Mouse (Mus musculus) forebrain, postnatal 0 days (tissue): ENCODE data around the gene Fam189a1. TPM values are rescaled to one million over a fixed set of nuclear protein-coding genes. Genes with fewer than 3 reads are reported as not detected.

ENCODE experiments used
- ATAC-seq: fragments of 200-750 bp; cut with Nextera tagmentation; 2 replicates; pipeline ENCODE4 v1.8.0; 2017; ENCODE audit warnings: mild to moderate bottlenecking, moderate library complexity
- DNase-seq: peaks from one replicate; pipeline ENCODE4 v3.0.0-alpha.2; 2015
- H3K27ac ChIP-seq: fragments of 300-500 bp; sonication (generic); 2 replicates; pipeline ENCODE4 v1.5.1; 2014; ENCODE audit warnings: low read depth, mild to moderate bottlenecking, antibody characterized with exemption, low read length, moderate library complexity, mixed read lengths
- H3K27me3 ChIP-seq: fragments of 300-500 bp; sonication (generic); 2 replicates; pipeline ENCODE4 v1.6.1; 2014; ENCODE audit warnings: mild to moderate bottlenecking, low read length, mixed read lengths; ENCODE audit not compliant: insufficient read depth
- H3K36me3 ChIP-seq: fragments of 300-500 bp; sonication (generic); 2 replicates; pipeline ENCODE4 v1.6.1; 2014; ENCODE audit warnings: mild to moderate bottlenecking, moderate library complexity; ENCODE audit not compliant: insufficient read depth
- H3K4me1 ChIP-seq: fragments of 300-500 bp; sonication (generic); 2 replicates; pipeline ENCODE4 v1.6.1; 2014; ENCODE audit warnings: antibody characterized with exemption; ENCODE audit not compliant: insufficient read depth
- H3K4me2 ChIP-seq: fragments of 300-500 bp; sonication (generic); 2 replicates; pipeline ENCODE4 v1.6.1; 2014; ENCODE audit warnings: low read depth, mild to moderate bottlenecking, moderate library complexity
- H3K4me3 ChIP-seq: fragments of 300-500 bp; sonication (generic); 2 replicates; pipeline ENCODE4 v1.5.1; 2014; ENCODE audit warnings: low read depth, low read length, mixed read lengths
- H3K9ac ChIP-seq: fragments of 300-500 bp; sonication (generic); 2 replicates; pipeline ENCODE4 v1.6.1; 2014; ENCODE audit warnings: mild to moderate bottlenecking
- H3K9me3 ChIP-seq: fragments of 300-500 bp; sonication (generic); 2 replicates; pipeline ENCODE4 v1.6.1; 2016; ENCODE audit warnings: low read length
- CTCF ChIP-seq: sonication (generic); IDR thresholded peaks from 2 replicates; pipeline ENCODE4 v1.5.1; 2016; ENCODE audit warnings: antibody characterized with exemption, control low read depth, low read depth
- WGBS: fragments of 180-500 bp; shearing (Covaris S2); extraction: QIAGEN DNeasy Blood & Tissue Kit; methylation state at CpG from one replicate; pipeline ENCODE4 v1.1.7; 2014; 5-methylcytosine and 5-hydroxymethylcytosine counted together
- polyA plus RNA-seq: library from polyadenylated mRNA; unstranded; fragments of >200 nt; fragmentation: Nextera tagmentation; extraction: Ambion mirVana; gene quantifications from 2 replicates; pipeline ENCODE4 v1.2.1, GENCODE M21; 2015
- total RNA-seq: library from RNA; depleted of rRNA; stranded (reverse); fragments of >200 nt; gene quantifications from 2 replicates; pipeline ENCODE4 v1.2.3, GENCODE M21; 2014

The Fam189a1 gene
- total and polyA plus RNA-seq, 2 experiments from 2014 or later, result 15.2 to 20.8 TPM

- WGBS, result 82% methylated on average over 6 of the region's 6 CpGs
- Histone ChIP-seq H3K4me1 (no peaks in the 10 kb centered on the region), H3K4me2 (no peak overlapping the region), H3K27me3 (no peaks in the 10 kb centered on the region), H3K4me3 (no peak overlapping the region), H3K36me3 (peaks cover 16% of the 10 kb centered on the region), H3K9me3 (no peaks in the 10 kb centered on the region), H3K9ac (no peak overlapping the region), H3K27ac (no peak overlapping the region)
- no peak for DNase-seq
- no peak for TF ChIP-seq CTCF
- ATAC-seq, result no peak
Measured at GRCm38 (mm10) chr7:64753678-64754077, 402.7 kb downstream of the Fam189a1 start.

GRCm38 (mm10) chr7:64752133-64752532 is 404.2 kb downstream of the Fam189a1 start:
- Histone ChIP-seq H3K4me2 (no peak overlapping the region), H3K27ac (no peak overlapping the region), H3K36me3 (peaks cover 27% of the 10 kb centered on the region), H3K4me1 (no peaks in the 10 kb centered on the region), H3K9ac (no peak overlapping the region), H3K27me3 (no peaks in the 10 kb centered on the region), H3K9me3 (no peaks in the 10 kb centered on the region), H3K4me3 (no peak overlapping the region)
- ATAC-seq (no peak), DNase-seq (no peak)
- 96% methylated on average over 7 of the region's 7 CpGs for WGBS
- no peak for TF ChIP-seq CTCF

- no peak overlapping the region for H3K4me3 ChIP-seq
- peak; percentile 89 for ATAC-seq
- H3K27ac ChIP-seq, result no peak overlapping the region
- peak; percentile 96 for TF ChIP-seq CTCF
- no peak overlapping the region for H3K9ac ChIP-seq
- peak; percentile 87 for DNase-seq
- whole genome bisulfite sequencing, result 22% methylated on average over 5 of the region's 5 CpGs
- no peaks in the 10 kb centered on the region for H3K9me3 ChIP-seq
- H3K27me3 ChIP-seq, result no peaks in the 10 kb centered on the region
- H3K4me1 ChIP-seq, result no peaks in the 10 kb centered on the region
- H3K36me3 ChIP-seq, result peaks cover 27% of the 10 kb centered on the region
- H3K4me2 ChIP-seq, result no peak overlapping the region
Measured at GRCm38 (mm10) chr7:64751465-64751864, 404.9 kb downstream of the Fam189a1 start.

- H3K9ac ChIP-seq, result no peak overlapping the region
- no peak for DNase-seq
- H3K9me3 ChIP-seq, result no peaks in the 10 kb centered on the region
- WGBS, result 92% methylated on average over 7 of the region's 7 CpGs
- H3K4me3 ChIP-seq, result no peak overlapping the region
- H3K27me3 ChIP-seq, result no peaks in the 10 kb centered on the region
- H3K36me3 ChIP-seq, result peaks cover 49% of the 10 kb centered on the region
- no peak for ATAC-seq
- TF ChIP-seq CTCF, result no peak
- H3K4me2 ChIP-seq, result no peak overlapping the region
- no peak overlapping the region for H3K27ac ChIP-seq
- no peaks in the 10 kb centered on the region for H3K4me1 ChIP-seq
Measured at GRCm38 (mm10) chr7:64743610-64744009, 412.8 kb downstream of the Fam189a1 start.

- Histone ChIP-seq H3K4me1 (no peaks in the 10 kb centered on the region), H3K36me3 (peaks cover 45% of the 10 kb centered on the region), H3K9me3 (no peaks in the 10 kb centered on the region), H3K4me2 (no peak overlapping the region), H3K9ac (no peak overlapping the region), H3K27ac (peak overlapping the region; percentile 50), H3K4me3 (no peak overlapping the region), H3K27me3 (no peaks in the 10 kb centered on the region)
- 23% methylated on average over 8 of the region's 8 CpGs for WGBS
- ATAC-seq (peak; percentile 95), DNase-seq (peak; percentile 96)
- TF ChIP-seq CTCF, result peak; percentile 99
Measured at GRCm38 (mm10) chr7:64741333-64742307, 414.8 kb downstream of the Fam189a1 start.

GRCm38 (mm10) chr7:64739131-64739530 is 417.2 kb downstream of the Fam189a1 start:
- no peak for DNase-seq
- H3K9ac ChIP-seq, result no peak overlapping the region
- no peak overlapping the region for H3K4me2 ChIP-seq
- WGBS, result 18% methylated on average over 11 of the region's 11 CpGs
- H3K9me3 ChIP-seq, result no peaks in the 10 kb centered on the region
- no peak overlapping the region for H3K27ac ChIP-seq
- H3K27me3 ChIP-seq, result no peaks in the 10 kb centered on the region
- no peak for TF ChIP-seq CTCF
- no peak for ATAC-seq
- peaks cover 25% of the 10 kb centered on the region for H3K36me3 ChIP-seq
- H3K4me3 ChIP-seq, result no peak overlapping the region
- H3K4me1 ChIP-seq, result no peaks in the 10 kb centered on the region

- H3K27ac ChIP-seq, result no peak overlapping the region
- no peak overlapping the region for H3K9ac ChIP-seq
- DNase-seq (peak; percentile 88), ATAC-seq (peak; percentile 51; the same call in 1 of the 2 replicates)
- H3K36me3 ChIP-seq, result no peaks in the 10 kb centered on the region
- WGBS, result 13% methylated on average over 7 of the region's 7 CpGs
- H3K4me3 ChIP-seq, result no peak overlapping the region
- no peak overlapping the region for H3K4me2 ChIP-seq
- H3K4me1 ChIP-seq, result no peaks in the 10 kb centered on the region
- peak; percentile 96 for TF ChIP-seq CTCF
- H3K27me3 ChIP-seq, result no peaks in the 10 kb centered on the region
- H3K9me3 ChIP-seq, result no peaks in the 10 kb centered on the region
Measured at GRCm38 (mm10) chr7:64729785-64730184, 426.6 kb downstream of the Fam189a1 start.
